Mouse (Mus musculus) stomach, embryonic 15.5 days (tissue): Measurements from ENCODE around the gene Fip1l1. TPM values are rescaled to one million over a fixed set of nuclear protein-coding genes. Genes with fewer than 3 reads are reported as not detected.

Source experiments
- ATAC-seq: fragments of 200-750 bp; cut with Nextera tagmentation; 2 replicates; pipeline ENCODE4 v1.8.0; 2017; ENCODE audit warnings: low read depth, moderate number of reproducible peaks, moderate TSS enrichment; ENCODE audit not compliant: insufficient read depth, low FRiP score
- H3K27ac ChIP-seq: fragments of 300-500 bp; sonication (generic); 2 replicates; pipeline ENCODE4 v1.5.1; 2015; ENCODE audit warnings: mild to moderate bottlenecking, inconsistent platforms
- H3K27me3 ChIP-seq: fragments of 300-500 bp; sonication (generic); replicated peaks from 2 replicates; pipeline ENCODE4 v1.6.1; 2015; ENCODE audit warnings: inconsistent platforms
- H3K36me3 ChIP-seq: fragments of 300-500 bp; sonication (generic); 2 replicates; pipeline ENCODE4 v1.6.1; 2015; ENCODE audit warnings: inconsistent platforms
- H3K4me1 ChIP-seq: fragments of 300-500 bp; sonication (generic); 2 replicates; pipeline ENCODE4 v1.6.1; 2015; ENCODE audit warnings: inconsistent platforms
- H3K4me2 ChIP-seq: fragments of 300-500 bp; sonication (generic); 2 replicates; pipeline ENCODE4 v1.6.1; 2015; ENCODE audit warnings: mild to moderate bottlenecking, inconsistent platforms
- H3K4me3 ChIP-seq: fragments of 300-500 bp; sonication (generic); replicated peaks from 2 replicates; pipeline ENCODE4 v1.5.1; 2015; ENCODE audit warnings: inconsistent platforms
- H3K9ac ChIP-seq: fragments of 300-500 bp; sonication (generic); 2 replicates; pipeline ENCODE4 v1.6.1; 2015; ENCODE audit warnings: inconsistent platforms
- H3K9me3 ChIP-seq: fragments of 300-500 bp; sonication (generic); 2 replicates; pipeline ENCODE4 v1.6.1; 2016; ENCODE audit warnings: inconsistent platforms
- WGBS: fragments of 180-500 bp; shearing (Covaris S2); methylation state at CpG from one replicate; pipeline ENCODE4 v1.1.7; 2015; 5-methylcytosine and 5-hydroxymethylcytosine counted together
- polyA plus RNA-seq: library from polyadenylated mRNA; unstranded; fragments of >200 nt; fragmentation: Nextera tagmentation; extraction: Ambion mirVana; gene quantifications from 2 replicates; pipeline ENCODE4 v1.2.1, GENCODE M21; 2015

Gene Fip1l1
- 75.9 and 76.9 TPM in 2 replicates for polyA plus RNA-seq

DNA sequence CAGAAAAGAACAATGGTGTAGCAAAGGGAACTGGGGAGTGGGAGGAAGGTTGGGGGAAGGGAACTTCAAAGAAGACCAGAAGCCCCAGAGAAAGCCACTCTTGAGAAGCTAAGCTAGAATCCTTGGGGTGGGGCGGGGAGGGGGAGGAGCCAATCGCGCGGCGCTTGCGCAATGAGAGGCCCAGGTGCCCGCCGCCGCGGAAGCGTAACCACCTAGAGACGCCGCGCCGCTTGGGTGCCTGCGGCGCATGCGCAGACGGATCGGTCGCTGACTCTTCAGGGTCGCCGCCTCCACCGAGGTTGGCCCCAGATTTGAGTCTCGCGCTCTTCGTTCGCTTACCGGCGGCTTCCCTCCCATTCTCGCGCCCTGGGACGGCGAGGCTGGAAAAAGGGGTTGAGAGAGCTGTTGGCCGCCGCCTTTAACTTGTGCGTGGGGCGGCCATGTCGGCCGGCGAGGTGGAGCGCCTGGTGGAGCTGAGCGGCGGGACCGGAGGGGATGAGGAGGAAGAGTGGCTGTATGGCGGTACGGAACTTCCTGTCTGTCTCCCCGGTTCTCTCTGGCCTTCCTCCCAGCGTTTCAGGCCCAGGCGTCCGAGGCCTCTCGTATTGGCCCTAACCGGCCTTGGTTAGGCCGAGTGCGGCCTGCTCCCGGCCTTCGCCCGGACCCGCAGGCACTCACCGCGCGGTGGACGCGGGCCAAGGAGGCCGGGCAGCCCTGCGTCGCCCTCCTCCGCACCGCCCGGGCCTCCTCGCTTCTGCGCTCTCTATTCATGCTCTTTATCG, at the start of gene Fip1l1:
Gene Fip1l1, plus strand, starts transcription at position 210 of the 782 bp plus-strand sequence.
- H3K4me2 ChIP-seq = peak within 1 kb of the TSS; percentile 56
- peak; percentile 90 for ATAC-seq
- H3K9ac ChIP-seq = peak within 1 kb of the TSS; percentile 62
- peaks cover 12% of the 10 kb centered on the region for H3K4me1 ChIP-seq
- peak within 1 kb of the TSS; percentile 92 for H3K27ac ChIP-seq
- H3K27me3 ChIP-seq = no peaks in the 10 kb centered on the region
- H3K36me3 ChIP-seq = 0 out of 2 replicates have a peak, but pooled peaks cover 4% of the 10 kb centered on the region
- under 1% methylated on average over 72 of the region's 73 CpGs for WGBS
- H3K9me3 ChIP-seq = no peaks in the 10 kb centered on the region
- H3K4me3 ChIP-seq = peak within 1 kb of the TSS; percentile 79

DNA sequence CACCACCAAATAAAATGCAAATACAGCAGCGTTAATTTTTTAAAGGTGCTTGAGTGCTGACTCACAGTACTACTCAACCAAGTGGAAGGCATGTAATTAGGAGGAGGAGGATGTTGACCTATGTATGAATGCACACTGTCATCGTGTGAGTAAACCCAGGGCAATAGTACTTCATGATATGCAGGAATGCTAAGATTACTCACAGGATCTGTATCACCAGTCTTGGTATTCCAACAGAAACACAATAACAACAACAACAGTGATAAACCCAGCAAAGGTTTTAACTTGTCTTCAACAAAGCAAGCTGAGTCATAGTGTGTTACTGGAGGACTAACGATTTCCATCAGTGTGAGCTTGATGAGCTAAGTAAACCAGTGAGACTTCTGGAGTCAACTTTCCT, 42.5 kb upstream of the Fip1l1 start:
- Histone ChIP-seq H3K4me1 (no peaks in the 10 kb centered on the region), H3K27me3 (no peaks in the 10 kb centered on the region), H3K4me3 (no peak overlapping the region), H3K9ac (no peak overlapping the region), H3K4me2 (no peak overlapping the region), H3K36me3 (no peaks in the 10 kb centered on the region), H3K27ac (no peak overlapping the region), H3K9me3 (no peaks in the 10 kb centered on the region)
- WGBS = 80% methylated on average over 3 of the region's 3 CpGs
- no peak for ATAC-seq

DNA sequence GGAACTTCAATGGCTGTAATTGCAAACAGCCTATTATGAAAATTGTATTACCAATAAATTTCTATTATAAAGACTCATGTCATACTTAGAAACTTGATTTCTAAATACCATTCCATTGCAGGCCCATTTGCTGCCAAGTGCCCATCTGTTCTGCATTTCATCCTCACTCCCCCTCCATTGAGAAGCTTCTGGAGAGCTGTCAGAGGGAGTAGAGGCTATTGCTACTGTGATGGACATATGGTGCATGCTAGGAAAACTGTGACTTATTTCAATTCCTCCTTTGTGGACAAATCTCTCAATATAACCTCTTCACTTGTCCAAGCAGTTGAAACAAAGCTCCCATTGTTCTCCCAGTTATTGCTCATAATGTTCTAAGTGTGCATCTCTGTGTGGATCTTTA, 23.6 kb upstream of the Fip1l1 start:
- H3K27ac ChIP-seq = no peak overlapping the region
- H3K27me3 ChIP-seq = no peaks in the 10 kb centered on the region
- no peak overlapping the region for H3K4me3 ChIP-seq
- H3K9me3 ChIP-seq = no peaks in the 10 kb centered on the region
- ATAC-seq = no peak
- no peaks in the 10 kb centered on the region for H3K36me3 ChIP-seq
- H3K9ac ChIP-seq = no peak overlapping the region
- no peaks in the 10 kb centered on the region for H3K4me1 ChIP-seq
- no peak overlapping the region for H3K4me2 ChIP-seq

DNA sequence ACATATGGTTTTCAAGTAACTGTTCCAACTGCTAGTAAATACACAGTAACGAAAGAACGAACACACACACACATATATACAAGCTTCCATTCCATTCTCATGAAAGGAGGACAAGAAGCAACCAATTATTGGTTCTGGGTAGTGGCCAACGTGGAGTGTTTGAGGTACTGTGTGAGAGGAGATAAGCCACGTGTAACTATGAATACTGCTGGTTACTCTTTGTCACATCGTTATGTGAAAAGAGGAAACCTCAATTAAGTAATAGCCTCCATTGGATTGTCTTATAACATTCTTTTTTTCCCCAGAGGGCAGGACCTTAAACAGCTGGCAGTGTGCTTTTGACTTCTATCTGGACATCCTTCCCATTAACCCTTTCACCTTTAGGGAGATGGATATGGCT, 8.2 kb upstream of the Fip1l1 start:
- no peaks in the 10 kb centered on the region for H3K36me3 ChIP-seq
- no peak for ATAC-seq
- H3K9ac ChIP-seq = no peak overlapping the region
- H3K27ac ChIP-seq = no peak overlapping the region
- H3K4me2 ChIP-seq = no peak overlapping the region
- H3K9me3 ChIP-seq = no peaks in the 10 kb centered on the region
- H3K4me3 ChIP-seq = no peak overlapping the region
- H3K27me3 ChIP-seq = no peaks in the 10 kb centered on the region
- 76% methylated on average over 5 of the region's 5 CpGs for WGBS
- peaks cover 11% of the 10 kb centered on the region for H3K4me1 ChIP-seq

DNA sequence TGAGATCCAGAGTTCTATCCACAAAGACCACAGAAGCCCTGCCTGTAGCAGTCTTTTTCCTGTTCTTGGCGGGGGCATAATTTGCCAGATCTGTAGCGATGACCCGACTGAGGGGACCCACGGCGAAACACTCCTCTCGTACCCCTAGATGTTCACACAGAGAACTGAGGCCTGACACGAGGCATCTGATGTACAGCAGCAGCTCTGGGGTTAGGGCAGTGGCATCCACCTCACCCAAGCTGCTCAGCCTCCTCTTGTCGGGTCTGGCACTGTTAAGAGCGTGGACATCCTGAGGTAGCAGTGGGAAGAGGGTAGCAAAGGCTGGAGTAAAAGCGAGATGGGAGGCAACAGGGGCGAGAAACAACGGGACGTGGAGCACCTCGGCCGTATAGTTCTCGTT, 4.5 kb upstream of the Fip1l1 start:
- Histone ChIP-seq H3K4me2 (peak overlapping the region; percentile 97), H3K4me3 (peak overlapping the region; percentile 100), H3K36me3 (no peaks in the 10 kb centered on the region), H3K27ac (no peak overlapping the region), H3K9ac (peak overlapping the region; percentile 48), H3K4me1 (peaks cover 11% of the 10 kb centered on the region), H3K27me3 (no peaks in the 10 kb centered on the region), H3K9me3 (no peaks in the 10 kb centered on the region)
- ATAC-seq = no peak
- 19% methylated on average over 16 of the region's 16 CpGs for WGBS

DNA sequence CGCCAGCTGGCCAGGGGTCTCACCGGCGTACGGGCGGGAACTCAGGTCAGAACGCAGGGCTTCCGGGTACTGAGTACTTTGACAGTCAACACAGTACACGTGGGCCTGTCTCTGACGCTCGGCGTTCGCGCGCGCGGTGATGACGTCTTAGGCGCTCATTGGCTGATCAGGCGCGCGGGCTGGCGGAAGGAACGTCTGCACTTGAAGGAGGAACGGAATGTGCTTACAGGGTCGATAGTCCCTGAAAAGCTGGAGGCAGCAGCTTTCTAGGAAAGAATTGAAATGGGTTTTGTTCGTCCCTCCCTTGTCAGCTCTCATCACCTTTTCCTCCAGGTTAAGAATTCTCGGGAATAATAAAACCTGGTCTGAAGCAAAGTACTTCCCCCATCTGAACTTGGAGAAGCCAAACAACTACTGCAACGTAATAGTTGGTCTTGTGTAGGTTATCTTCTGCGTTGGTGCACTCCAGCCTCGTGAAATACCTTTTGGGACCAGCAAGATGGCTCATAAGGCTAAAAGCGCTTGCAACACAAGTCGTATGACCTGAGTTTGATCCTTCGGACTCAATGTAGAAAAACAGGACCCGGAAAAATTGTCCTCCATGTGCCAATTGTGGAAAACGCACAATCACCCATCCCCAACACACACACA, 3.5 kb upstream of the Fip1l1 start, which contains the start of gene Scfd2:
Gene Scfd2, minus strand, starts transcription at position 130 of the 651 bp plus-strand sequence.
- peak within 1 kb of the TSS; percentile 48 for H3K9ac ChIP-seq
- peaks cover 14% of the 10 kb centered on the region for H3K4me1 ChIP-seq
- no peaks in the 10 kb centered on the region for H3K36me3 ChIP-seq
- H3K27ac ChIP-seq = peak within 1 kb of the TSS; percentile 64
- H3K27me3 ChIP-seq = no peaks in the 10 kb centered on the region
- peak; percentile 88 for ATAC-seq
- peak within 1 kb of the TSS; percentile 97 for H3K4me2 ChIP-seq
- H3K4me3 ChIP-seq = peak within 1 kb of the TSS; percentile 100
- WGBS = 6% methylated on average over 35 of the region's 35 CpGs
- H3K9me3 ChIP-seq = no peaks in the 10 kb centered on the region

DNA sequence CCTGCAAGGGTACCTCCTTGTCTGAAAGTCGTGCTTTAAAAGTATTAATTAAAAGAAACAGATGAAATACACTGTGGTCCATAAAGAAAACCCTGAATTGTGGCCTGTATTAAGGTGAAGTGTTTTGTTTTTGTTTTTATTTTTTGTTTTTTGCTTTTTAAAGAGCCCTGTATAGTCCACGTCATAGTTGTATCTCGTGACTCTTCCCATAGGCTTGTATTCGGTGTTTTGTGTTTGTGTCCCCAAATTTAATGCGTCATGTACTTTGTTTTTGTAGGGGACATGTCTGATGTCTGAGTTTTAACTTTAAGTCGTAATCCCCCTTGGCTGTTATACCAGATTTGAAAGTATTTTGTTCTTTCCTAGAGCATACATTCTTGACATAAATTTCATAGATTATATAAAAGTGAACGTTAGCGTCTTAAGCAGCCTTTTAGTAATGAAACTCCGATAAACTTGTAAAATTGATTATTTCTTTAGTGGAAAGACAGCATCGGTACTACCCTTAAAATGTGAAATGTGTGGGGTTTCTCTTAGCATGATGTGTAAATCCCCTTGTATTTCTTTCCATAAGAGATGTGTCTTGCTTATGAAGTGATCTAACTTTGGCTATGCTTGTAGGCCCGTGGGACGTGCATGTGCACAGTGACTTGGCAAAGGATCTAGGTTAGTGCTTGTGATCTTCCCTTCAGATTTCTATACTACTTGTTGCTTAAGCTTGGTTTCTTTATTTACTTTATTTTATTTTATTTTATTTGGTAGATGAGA, 1.1 kb downstream of the Fip1l1 start:
- Histone ChIP-seq H3K4me3 (peak overlapping the region; percentile 79), H3K9me3 (no peaks in the 10 kb centered on the region), H3K4me2 (peak overlapping the region; percentile 56), H3K4me1 (peaks cover 5% of the 10 kb centered on the region; the same call in 1 of the 2 replicates), H3K36me3 (0 out of 2 replicates have a peak, but pooled peaks cover 4% of the 10 kb centered on the region), H3K27me3 (no peaks in the 10 kb centered on the region), H3K27ac (peak overlapping the region; percentile 92), H3K9ac (peak overlapping the region; percentile 62; the same call in 1 of the 2 replicates)
- WGBS = 31% methylated on average over 12 of the region's 12 CpGs
- no peak for ATAC-seq

DNA sequence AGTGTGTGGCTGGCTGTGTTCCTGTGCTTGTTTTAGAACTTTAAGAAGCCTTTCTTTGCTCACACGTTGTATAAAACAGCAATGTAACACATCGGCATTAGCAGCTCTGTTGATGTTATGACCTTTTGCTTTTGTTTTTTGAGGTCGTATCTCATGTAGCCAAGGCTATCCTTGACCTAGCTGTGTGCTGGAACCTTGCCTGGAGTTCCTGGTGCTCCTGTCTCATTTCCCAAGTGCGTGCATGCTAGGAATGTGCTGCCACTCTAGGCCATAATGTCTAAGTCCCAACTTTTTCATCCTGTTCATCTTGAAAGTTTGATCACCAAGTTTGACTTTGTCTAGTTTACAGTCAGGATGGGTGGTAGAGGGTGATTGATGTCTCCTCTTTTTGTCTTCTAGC, 10.4 kb downstream of the Fip1l1 start:
- no peak overlapping the region for H3K4me2 ChIP-seq
- no peaks in the 10 kb centered on the region for H3K9me3 ChIP-seq
- H3K27ac ChIP-seq = no peak overlapping the region
- no peak overlapping the region for H3K4me3 ChIP-seq
- WGBS = 91% methylated on average over 4 of the region's 4 CpGs
- H3K9ac ChIP-seq = no peak overlapping the region
- no peaks in the 10 kb centered on the region for H3K27me3 ChIP-seq
- ATAC-seq = no peak
- H3K36me3 ChIP-seq = peaks cover 15% of the 10 kb centered on the region
- H3K4me1 ChIP-seq = no peaks in the 10 kb centered on the region

DNA sequence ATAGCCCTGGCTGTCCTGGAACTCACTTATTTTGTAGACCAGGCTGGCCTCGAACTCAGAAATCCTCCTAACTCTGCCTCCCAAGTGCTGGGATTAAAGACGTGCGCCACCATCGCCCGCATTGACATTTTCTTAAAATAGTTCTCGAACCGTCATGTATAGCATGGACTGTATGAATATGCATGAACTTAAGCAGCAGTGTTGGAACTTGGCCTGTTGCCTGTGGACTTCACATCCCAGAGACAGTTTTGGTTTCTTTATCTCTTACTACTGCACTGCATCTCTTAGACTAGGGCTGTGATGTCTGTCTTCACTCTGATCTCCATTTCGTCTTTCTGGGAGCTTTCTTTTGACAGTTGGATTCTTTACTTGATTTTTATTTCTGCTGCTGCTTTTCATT, 14.3 kb downstream of the Fip1l1 start:
- no peak for ATAC-seq
- H3K36me3 ChIP-seq = peaks cover 19% of the 10 kb centered on the region
- 90% methylated on average over 8 of the region's 8 CpGs for WGBS

DNA sequence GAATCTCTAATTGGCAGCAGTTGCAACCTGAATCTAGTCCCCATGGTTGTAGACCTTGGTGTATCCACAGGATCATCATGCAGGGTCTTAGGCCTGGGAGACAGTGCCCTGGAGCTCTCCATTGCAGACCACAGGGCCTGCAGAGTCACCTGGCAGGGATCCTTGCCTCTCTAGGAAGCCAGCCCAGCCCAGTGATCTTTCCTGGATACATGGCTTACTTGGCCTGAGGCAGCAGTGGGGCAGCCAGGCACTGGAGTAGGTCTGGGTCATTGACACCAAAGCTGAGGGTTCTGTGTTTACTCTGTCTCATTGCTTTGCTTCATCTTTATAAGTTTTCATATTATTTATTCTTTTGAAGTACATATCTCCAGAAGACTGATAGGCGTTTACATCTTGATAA, 25.9 kb downstream of the Fip1l1 start:
- Histone ChIP-seq H3K9me3 (no peaks in the 10 kb centered on the region), H3K4me3 (no peak overlapping the region), H3K4me2 (no peak overlapping the region), H3K4me1 (no peaks in the 10 kb centered on the region), H3K27ac (no peak overlapping the region), H3K36me3 (peaks cover 41% of the 10 kb centered on the region), H3K27me3 (no peaks in the 10 kb centered on the region), H3K9ac (no peak overlapping the region)
- WGBS = 96% methylated on average over 1 of the region's 1 CpGs
- no peak for ATAC-seq

More for the DNA sequence above, 14.3 kb downstream of the Fip1l1 start:
- Histone ChIP-seq H3K9ac (no peak overlapping the region), H3K9me3 (no peaks in the 10 kb centered on the region), H3K27me3 (no peaks in the 10 kb centered on the region), H3K4me3 (no peak overlapping the region), H3K27ac (no peak overlapping the region), H3K4me1 (no peaks in the 10 kb centered on the region), H3K4me2 (no peak overlapping the region)

DNA sequence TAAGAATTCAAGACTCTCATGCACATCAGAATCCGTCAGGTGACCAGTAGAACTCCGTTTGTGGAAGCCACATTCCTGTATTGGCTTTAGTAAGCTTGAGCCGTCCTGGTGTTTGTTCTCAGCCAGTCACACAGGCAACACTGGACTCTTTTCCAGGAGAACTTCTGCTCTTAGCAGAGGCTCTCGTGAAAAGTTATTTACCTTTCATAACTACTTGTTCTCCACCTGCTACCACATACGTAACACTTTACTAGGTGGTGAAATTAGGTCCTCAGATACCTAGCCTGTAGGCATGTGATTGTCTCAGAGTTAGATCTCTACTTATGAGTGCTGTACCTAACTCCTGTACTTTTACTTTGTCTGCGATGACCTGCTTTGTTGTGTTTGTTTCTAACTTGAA, 36.5 kb downstream of the Fip1l1 start:
- Histone ChIP-seq H3K4me2 (no peak overlapping the region), H3K36me3 (peaks cover 17% of the 10 kb centered on the region; the same call in 1 of the 2 replicates), H3K27me3 (no peaks in the 10 kb centered on the region), H3K4me1 (no peaks in the 10 kb centered on the region), H3K9ac (no peak overlapping the region), H3K27ac (no peak overlapping the region), H3K9me3 (no peaks in the 10 kb centered on the region), H3K4me3 (no peak overlapping the region)
- WGBS = 78% methylated on average over 6 of the region's 6 CpGs
- no peak for ATAC-seq
